Mouse (Mus musculus) megakaryocyte-erythroid progenitor cell, adult 5 weeks (primary cell): ENCODE data around the gene Ern1. TPM values are rescaled to one million over a fixed set of nuclear protein-coding genes. Genes with fewer than 3 reads are reported as not detected.

Source experiments
- polyA plus RNA-seq: library from polyadenylated mRNA; stranded (reverse); fragments of >175 nt; gene quantifications from 2 replicates; pipeline ENCODE4 v1.2.3, GENCODE M21; 2012

Gene Ern1
- 26.2 and 34.6 TPM in 2 replicates for polyA plus RNA-seq

GRCm38 (mm10) chr11:106487733-106488115 is at the start of gene Ern1:
Gene Ern1 (minus strand): TSS chr11:106487852.

DNA sequence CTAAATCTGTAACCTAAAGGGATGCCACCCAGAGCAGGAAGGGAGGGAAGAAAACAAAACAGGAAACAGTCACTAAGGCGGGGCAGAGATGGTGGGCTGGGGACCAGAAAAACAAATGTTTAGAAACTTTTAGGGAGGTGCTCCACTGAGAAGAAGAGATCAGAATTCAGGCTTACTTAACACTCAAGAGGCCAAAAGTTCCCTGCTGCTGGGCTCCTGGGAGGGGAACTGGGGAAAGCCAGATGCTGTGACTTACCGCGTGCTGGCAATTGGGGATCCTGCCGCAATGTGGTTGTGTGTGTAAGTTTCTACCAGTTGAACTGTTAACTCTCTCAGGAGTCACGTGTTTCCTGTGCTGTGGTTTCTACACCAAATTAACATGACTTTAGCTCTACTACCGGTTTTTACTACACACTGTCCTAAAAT is 99.8 kb downstream of the Ern1 start, which contains the start of gene Icam2:
Gene Icam2, minus strand, starts transcription at position 285 of the 426 bp plus-strand sequence.

DNA sequence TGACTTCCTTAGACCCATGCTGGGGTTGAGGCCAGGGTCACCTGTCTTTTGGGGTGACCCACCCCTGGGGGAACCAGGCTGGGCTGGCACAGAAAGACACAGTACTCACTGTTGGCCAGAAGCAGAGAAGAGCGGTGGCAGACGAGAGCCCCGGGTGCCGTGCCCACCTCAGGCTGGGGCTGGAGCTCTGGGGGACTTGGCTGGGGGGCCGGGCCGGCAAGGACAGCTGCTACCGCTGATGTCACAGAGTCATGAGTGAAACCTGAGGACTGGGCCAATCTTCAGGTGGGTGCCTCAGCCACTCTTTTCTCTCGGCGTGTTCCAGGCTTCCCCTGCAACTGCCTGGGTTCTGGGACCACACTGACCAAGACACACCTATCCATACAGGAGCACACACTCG is 122.3 kb downstream of the Ern1 start, which contains the start of gene Prr29:
Gene Prr29, plus strand, starts transcription at position 107 of the 400 bp plus-strand sequence.

GRCm38 (mm10) chr11:106353188-106353587 is 134.5 kb downstream of the Ern1 start, which contains the start of gene Scn4a:
Gene Scn4a (minus strand): TSS chr11:106353288.

Other genes with a start within 250 kb of the Ern1 start
- 12.7 and 18.5 TPM in 2 replicates for gene Ftsj3, start 231.8 kb downstream of the Ern1 start, polyA plus RNA-seq
- 51.2 and 64.3 TPM in 2 replicates for gene Psmc5, start 231.7 kb downstream of the Ern1 start, polyA plus RNA-seq
- gene Smarcd2, start 214.9 kb downstream of the Ern1 start, polyA plus RNA-seq, result 138 and 142 TPM in 2 replicates
- 0.21 and 0.33 TPM in 2 replicates for gene Tcam1, start 211.2 kb downstream of the Ern1 start, polyA plus RNA-seq
- not detected in 2 replicates for gene Gh, start 186.0 kb downstream of the Ern1 start, polyA plus RNA-seq
- 6.0 and 10.1 TPM in 2 replicates for gene Cd79b, start 173.1 kb downstream of the Ern1 start, polyA plus RNA-seq
- 0.07 and 0.17 TPM in 2 replicates for gene Scn4a, start 134.6 kb downstream of the Ern1 start, polyA plus RNA-seq
- gene Prr29, start 122.4 kb downstream of the Ern1 start, polyA plus RNA-seq, result 0.10 and 0.23 TPM in 2 replicates
- gene Icam2, start 99.8 kb downstream of the Ern1 start, polyA plus RNA-seq, result 42.6 and 44.4 TPM in 2 replicates
- 19.8 and 21.2 TPM in 2 replicates for gene Tex2, start 125.6 kb upstream of the Ern1 start, polyA plus RNA-seq